Mouse (Mus musculus) kidney, adult 2 months (tissue): Measurements from ENCODE around the gene Trib2.

Source experiments
- CTCF ChIP-seq: fragments of 200-500 bp; conservative IDR thresholded peaks from 2 replicates; pipeline ENCODE4 v1.5.1; 2011; ENCODE audit warnings: low read depth, mild to moderate bottlenecking, control low read depth, low read length, moderate library complexity, mixed read lengths; ENCODE audit not compliant: insufficient read depth, insufficient read length
- POLR2A ChIP-seq: fragments of 200-500 bp; IDR thresholded peaks from one replicate; pipeline ENCODE4 v1.6.1; 2011; ENCODE audit warnings: low read depth, low read length, control low read depth

DNA sequence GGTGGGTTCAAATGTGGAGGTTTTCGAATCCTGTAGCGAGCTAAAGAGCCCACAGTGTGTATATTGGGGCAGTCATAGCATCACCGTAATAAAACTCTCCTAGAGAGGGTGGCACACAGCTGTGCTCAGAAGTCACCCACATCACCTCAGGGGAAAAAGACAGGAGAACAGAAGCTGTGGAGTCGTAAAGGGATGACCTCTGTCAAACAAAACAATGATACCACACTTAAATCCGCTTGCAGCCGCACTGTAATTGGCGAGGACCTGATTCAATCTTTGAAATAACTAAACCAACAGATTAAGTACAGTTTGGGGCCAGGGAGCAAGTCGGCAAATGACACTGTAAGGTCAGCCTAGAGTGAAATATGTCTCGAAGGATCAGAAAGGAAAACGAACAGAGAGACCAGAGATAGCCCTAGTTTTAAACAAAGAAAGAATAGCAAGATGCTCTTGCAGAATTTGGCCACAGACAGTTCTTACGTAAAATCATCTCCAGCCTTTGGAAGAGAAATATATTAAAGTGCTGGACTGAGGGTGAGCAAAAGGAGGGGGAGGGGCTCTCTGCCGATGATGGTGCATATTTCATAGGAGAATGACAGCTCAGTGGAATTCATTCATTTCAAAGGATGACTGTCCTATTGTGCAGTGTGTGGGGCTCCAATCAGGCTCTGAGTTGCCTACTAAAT lies 3.4 kb downstream of the Trib2 start:
- TF ChIP-seq CTCF (no peak), POLR2A (no peak)
